Mouse (Mus musculus) ES-Bruce4 (cell line): ENCODE data around the gene Tle3. TPM values are rescaled to one million over a fixed set of nuclear protein-coding genes. Genes with fewer than 3 reads are reported as not detected.
A peak's percentile ranks its signal among the peaks of the same experiment; 100 is the strongest.

ENCODE experiments used
- H3K27ac ChIP-seq: 2 replicates; pipeline ENCODE4 v1.5.1; 2012; ENCODE audit warnings: low read length, inconsistent platforms; ENCODE audit not compliant: insufficient read depth
- H3K27me3 ChIP-seq: 2 replicates; pipeline ENCODE4 v1.6.1; 2012; ENCODE audit warnings: mild to moderate bottlenecking, low read length, inconsistent platforms; ENCODE audit not compliant: control insufficient read depth, poor library complexity, insufficient read depth, severe bottlenecking
- H3K36me3 ChIP-seq: 2 replicates; pipeline ENCODE4 v1.6.1; 2012; ENCODE audit warnings: inconsistent platforms, mild to moderate bottlenecking, low read length, moderate library complexity; ENCODE audit not compliant: control insufficient read depth, poor library complexity, insufficient read depth, severe bottlenecking
- H3K4me1 ChIP-seq: one replicate; pipeline ENCODE4 v1.8.1; 2011; ENCODE audit warnings: low read length; ENCODE audit not compliant: control insufficient read depth, insufficient read depth
- H3K4me3 ChIP-seq: 2 replicates; pipeline ENCODE4 v1.5.1; 2011; ENCODE audit warnings: low read depth, mild to moderate bottlenecking, low read length
- H3K9ac ChIP-seq: 2 replicates; pipeline ENCODE4 v1.6.1; 2012; ENCODE audit warnings: low read depth, mild to moderate bottlenecking, inconsistent platforms; ENCODE audit not compliant: poor library complexity, severe bottlenecking
- H3K9me3 ChIP-seq: replicated peaks from 2 replicates; pipeline ENCODE4 v1.6.1; 2012; ENCODE audit warnings: mild to moderate bottlenecking, low read length, inconsistent platforms; ENCODE audit not compliant: control insufficient read depth, poor library complexity, insufficient read depth, severe bottlenecking
- CTCF ChIP-seq: IDR thresholded peaks from one replicate; pipeline ENCODE4 v1.8.1; 2011; ENCODE audit warnings: low read depth, low read length
- EP300 ChIP-seq: IDR thresholded peaks from 2 replicates; pipeline ENCODE4 v1.6.1; 2011; ENCODE audit warnings: low read depth, low read length; ENCODE audit not compliant: insufficient read depth
- POLR2A ChIP-seq: IDR thresholded peaks from one replicate; pipeline ENCODE4 v1.8.1; 2011; ENCODE audit warnings: low read length; ENCODE audit not compliant: insufficient read depth
- polyA plus RNA-seq: library from polyadenylated mRNA; stranded (reverse); fragments of >200 nt; gene quantifications from 2 replicates; pipeline ENCODE4 v1.2.4, GENCODE M21; 2011; ENCODE audit warnings: low read depth; ENCODE audit not compliant: missing spikeins, insufficient read depth, insufficient read length

Gene Tle3
- polyA plus RNA-seq, 1 experiment, result 146 TPM

DNA sequence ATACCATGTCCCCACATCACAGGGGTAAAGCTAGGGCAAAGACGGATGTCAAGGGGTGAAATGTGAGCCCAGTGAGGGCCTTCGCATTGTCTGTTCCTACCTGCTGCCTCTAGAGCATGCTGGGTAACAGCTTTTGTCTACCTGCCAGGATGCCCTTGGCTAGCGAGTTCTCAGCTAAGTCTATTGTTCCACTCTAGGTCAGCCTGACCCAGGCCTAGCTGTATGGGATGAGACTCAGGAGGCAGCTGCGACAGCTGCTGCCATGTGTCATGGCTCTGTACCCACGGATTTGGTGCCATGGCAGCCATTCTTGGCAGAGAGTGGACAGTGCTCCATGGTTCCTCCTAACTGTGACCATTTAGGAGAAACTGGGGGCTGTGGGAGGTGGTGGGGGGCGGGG lies 66.9 kb downstream of the Tle3 start:
- H3K4me3 ChIP-seq, result no peak overlapping the region
- H3K4me1 ChIP-seq, result peaks cover 13% of the 10 kb centered on the region
- no peaks in the 10 kb centered on the region for H3K27me3 ChIP-seq
- H3K9ac ChIP-seq, result no peak overlapping the region
- no peak overlapping the region for H3K27ac ChIP-seq
- no peaks in the 10 kb centered on the region for H3K9me3 ChIP-seq
- TF ChIP-seq CTCF (no peak), EP300 (peak; percentile 73)
- H3K36me3 ChIP-seq, result no peaks in the 10 kb centered on the region

DNA sequence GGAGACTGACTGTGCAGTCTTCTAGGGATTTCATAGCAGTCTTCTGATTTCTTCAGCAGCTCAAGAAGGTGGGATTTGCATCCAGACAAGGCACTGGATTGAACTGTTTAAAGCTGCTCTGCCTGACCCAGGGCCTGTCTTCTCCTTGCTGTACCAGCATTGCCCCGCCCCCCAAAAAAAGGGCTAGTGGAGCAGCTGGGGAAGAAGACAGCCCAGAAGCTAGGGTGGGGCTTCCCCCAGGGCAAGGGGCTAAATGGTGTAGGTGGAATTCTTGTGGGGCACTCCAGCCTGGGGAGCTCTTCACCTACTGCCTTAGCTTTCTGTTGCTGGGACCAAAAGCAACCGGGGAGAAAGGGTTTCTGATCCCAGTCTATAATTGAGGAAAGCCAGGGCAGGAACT lies 67.8 kb downstream of the Tle3 start:
- Histone ChIP-seq H3K36me3 (no peaks in the 10 kb centered on the region), H3K9ac (no peak overlapping the region), H3K4me3 (no peak overlapping the region), H3K27ac (no peak overlapping the region), H3K9me3 (no peaks in the 10 kb centered on the region), H3K4me1 (peaks cover 13% of the 10 kb centered on the region), H3K27me3 (no peaks in the 10 kb centered on the region)
- TF ChIP-seq POLR2A (no peak), CTCF (no peak), EP300 (peak; percentile 58; the same call in 1 of the 2 replicates)

DNA sequence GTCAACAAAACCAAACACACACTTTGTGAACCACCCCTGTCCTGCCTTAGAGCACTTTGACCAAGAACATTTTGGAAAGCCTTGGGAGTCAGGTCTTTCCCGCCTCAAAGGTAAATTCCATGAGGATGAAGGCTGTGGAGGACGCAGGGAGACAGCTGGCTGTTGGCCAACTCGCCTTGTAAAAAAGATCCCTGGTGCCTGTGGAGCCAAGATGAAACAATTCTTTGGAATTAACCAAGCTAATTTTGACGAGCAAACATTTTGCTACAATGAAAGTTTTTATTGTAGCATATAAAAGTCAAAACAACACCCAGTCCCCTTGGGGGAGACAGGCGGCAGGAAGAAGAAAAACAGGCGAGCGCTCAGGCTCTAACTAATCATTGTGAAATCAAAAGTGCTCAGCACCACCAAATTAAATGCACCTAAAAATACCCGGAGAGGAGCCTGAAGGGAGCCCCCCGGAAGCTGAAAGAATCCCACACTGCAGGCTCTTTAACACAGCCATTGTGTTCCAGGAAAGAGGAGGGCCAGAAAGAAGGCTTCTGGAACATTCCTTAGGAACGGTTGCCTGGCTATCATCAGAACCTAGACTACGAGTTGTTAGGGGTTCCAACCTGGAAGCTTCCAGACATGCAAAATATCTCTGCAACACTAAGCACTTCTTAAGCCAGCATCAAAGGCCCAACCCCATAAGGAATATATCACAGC lies 69.2 kb downstream of the Tle3 start:
- no peak for TF ChIP-seq POLR2A
- no peak for TF ChIP-seq EP300
- no peak for TF ChIP-seq CTCF
- H3K9me3 ChIP-seq, result no peaks in the 10 kb centered on the region
- no peaks in the 10 kb centered on the region for H3K27me3 ChIP-seq
- no peak overlapping the region for H3K4me3 ChIP-seq
- peaks cover 19% of the 10 kb centered on the region for H3K4me1 ChIP-seq
- no peak overlapping the region for H3K9ac ChIP-seq
- H3K36me3 ChIP-seq, result no peaks in the 10 kb centered on the region
- H3K27ac ChIP-seq, result no peak overlapping the region

DNA sequence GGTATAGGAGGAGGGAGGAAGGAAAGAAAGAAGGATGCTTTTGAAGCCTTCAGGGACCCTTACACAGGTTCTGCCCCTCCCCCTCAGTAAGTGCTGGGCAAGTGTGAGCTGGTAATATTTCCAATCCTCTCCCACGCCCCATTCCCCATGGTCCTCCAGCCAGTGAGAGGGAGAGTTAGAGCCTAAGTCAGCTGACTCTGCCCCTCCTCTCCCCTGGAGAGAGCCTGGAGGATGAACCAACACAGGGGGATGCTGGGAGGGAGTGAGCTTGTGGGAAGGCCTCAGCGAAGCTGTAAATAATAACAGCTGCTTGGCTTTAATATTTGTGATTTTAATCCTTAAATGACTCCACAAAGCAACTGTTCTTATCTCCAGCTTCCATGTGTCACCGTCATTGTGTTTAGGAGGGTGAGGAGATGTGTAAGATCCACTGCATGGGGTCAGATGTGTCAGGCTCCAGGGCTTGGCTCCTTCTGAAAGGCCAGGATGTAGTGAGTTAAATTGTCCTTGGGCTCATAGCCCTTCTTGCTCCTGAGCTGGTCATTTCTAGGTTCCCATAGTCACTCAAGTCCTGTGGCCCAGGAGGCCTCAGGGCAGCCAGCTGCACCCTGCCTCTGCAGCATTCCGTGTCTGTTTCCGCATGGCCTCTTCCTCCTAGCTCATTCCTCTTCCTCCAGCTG lies 70.9 kb downstream of the Tle3 start:
- H3K27ac ChIP-seq, result no peak overlapping the region
- no peak overlapping the region for H3K4me3 ChIP-seq
- H3K9ac ChIP-seq, result no peak overlapping the region
- no peaks in the 10 kb centered on the region for H3K36me3 ChIP-seq
- H3K4me1 ChIP-seq, result peaks cover 19% of the 10 kb centered on the region
- H3K27me3 ChIP-seq, result no peaks in the 10 kb centered on the region
- no peaks in the 10 kb centered on the region for H3K9me3 ChIP-seq
- TF ChIP-seq POLR2A (no peak), CTCF (no peak), EP300 (no peak)

DNA sequence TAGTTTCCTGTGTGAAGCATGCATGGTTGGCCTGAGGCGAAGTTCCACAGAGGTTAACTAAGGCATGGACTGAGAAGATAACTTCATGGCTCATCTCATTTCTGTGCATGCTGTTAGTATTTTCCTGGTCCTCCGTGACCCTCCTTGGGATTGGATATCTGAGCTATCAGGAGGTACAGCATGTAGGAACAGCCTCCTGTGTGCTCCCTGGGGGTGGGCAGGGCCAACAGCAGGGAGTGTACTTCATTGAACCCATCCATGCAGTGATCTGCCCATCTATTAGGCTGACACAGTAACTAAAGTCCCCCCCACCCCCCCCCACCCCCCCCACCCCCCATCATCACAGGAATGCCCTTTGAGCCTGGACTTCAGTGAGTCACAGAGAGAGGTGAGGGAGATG lies 73.0 kb downstream of the Tle3 start:
- no peaks in the 10 kb centered on the region for H3K36me3 ChIP-seq
- no peak overlapping the region for H3K4me3 ChIP-seq
- H3K9ac ChIP-seq, result no peak overlapping the region
- TF ChIP-seq CTCF (no peak), EP300 (no peak), POLR2A (no peak)
- no peaks in the 10 kb centered on the region for H3K9me3 ChIP-seq
- no peak overlapping the region for H3K27ac ChIP-seq
- peaks cover 11% of the 10 kb centered on the region for H3K4me1 ChIP-seq
- H3K27me3 ChIP-seq, result no peaks in the 10 kb centered on the region

DNA sequence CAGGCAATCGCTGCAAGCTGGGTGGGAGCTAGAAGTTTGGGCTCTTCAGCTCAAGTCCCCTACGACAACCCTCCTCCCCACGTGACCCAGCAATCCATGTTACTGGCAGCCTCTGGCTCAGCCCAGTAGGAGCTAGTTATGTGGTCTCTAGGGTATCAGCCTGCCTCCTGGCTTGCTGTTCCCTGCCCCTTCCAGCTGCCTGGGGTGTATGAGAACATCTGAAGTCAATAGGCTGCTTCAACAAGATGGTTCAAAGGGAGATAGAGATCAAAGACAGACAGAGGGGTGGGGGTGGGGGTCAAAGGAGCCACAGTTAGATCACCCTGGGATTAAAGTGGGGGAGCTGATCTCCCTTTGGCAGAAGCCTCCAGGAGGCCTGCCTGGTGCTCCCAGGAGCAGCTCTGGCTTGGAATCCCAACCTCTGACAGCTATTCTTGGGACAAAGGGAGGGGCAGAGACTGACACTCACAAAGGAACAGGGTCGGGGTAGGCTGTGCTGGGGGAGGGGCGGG lies 73.6 kb downstream of the Tle3 start:
- no peaks in the 10 kb centered on the region for H3K36me3 ChIP-seq
- no peak for TF ChIP-seq CTCF
- TF ChIP-seq EP300, result no peak
- TF ChIP-seq POLR2A, result no peak
- H3K9ac ChIP-seq, result no peak overlapping the region
- no peaks in the 10 kb centered on the region for H3K9me3 ChIP-seq
- H3K4me1 ChIP-seq, result peaks cover 11% of the 10 kb centered on the region
- no peak overlapping the region for H3K4me3 ChIP-seq
- H3K27me3 ChIP-seq, result no peaks in the 10 kb centered on the region
- H3K27ac ChIP-seq, result no peak overlapping the region
